Mouse (Mus musculus): Measurements from ENCODE around the gene Bst1. TPM values are rescaled to one million over a fixed set of nuclear protein-coding genes. Genes with fewer than 3 reads are reported as not detected.

Gene Bst1
- polyA plus RNA-seq, 1 experiment: not detected

DNA sequence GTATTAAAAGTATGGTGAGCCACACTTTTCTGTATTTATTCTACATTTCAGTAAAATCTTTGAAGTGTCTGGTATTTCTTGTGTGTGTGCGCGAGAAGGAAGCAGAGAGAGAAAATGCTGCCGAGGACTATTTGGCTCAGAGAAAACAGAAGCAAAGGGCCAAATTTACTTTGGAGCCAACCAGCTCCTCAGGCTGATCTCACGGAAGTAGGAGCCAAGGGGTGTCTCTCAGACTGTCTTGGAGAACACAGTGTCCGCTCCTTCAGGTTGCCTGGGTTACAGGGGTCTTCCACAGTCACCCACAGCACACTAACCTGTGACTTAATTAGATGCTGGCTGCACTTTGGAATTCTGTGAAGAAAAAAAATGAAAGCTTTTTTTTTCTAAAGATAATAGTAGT, 26.4 kb downstream of the Bst1 start:
- WGBS: 70% methylated on average over 5 of the region's 5 CpGs
- Histone ChIP-seq H3K4me1 (ENCODE audit: control insufficient read depth, insufficient read depth, low read length) (no peaks in the 10 kb centered on the region), H3K27ac (ENCODE audit: insufficient read depth, low read depth, low read length) (no peak overlapping the region), H3K4me3 (ENCODE audit: insufficient read depth, low read depth, low read length) (no peak overlapping the region)
- no peak for TF ChIP-seq POLR2A (IDR thresholded peaks at IDR 0.05; ENCODE audit: insufficient read depth, low read depth, low read length)
- no peak for TF ChIP-seq CTCF (IDR thresholded peaks at IDR 0.05; ENCODE audit: insufficient read depth, low read depth, low read length)

DNA sequence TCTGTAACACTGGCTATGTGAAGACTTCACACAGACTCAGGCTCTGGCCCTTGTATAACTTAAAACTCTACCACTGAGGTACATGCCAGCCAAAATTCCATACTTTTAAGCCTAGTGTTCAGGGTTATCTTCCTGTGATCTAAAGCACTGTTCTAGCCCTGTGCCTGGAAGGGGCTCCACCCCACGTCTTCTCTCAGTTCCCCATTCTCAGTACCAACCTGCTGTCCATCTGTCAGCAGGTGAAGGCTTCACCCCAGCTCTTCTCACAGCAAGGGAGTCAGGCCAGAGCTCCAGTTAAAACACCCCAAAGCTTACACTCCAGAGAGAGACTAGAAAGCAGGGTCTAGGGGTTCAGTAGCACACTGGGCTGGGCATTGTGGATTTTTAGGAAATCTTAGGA, 27.0 kb downstream of the Bst1 start:
- 64% methylated on average over 1 of the region's 1 CpGs for WGBS
- TF ChIP-seq CTCF (IDR thresholded peaks at IDR 0.05; ENCODE audit: insufficient read depth, low read depth, low read length) (no peak), POLR2A (IDR thresholded peaks at IDR 0.05; ENCODE audit: insufficient read depth, low read depth, low read length) (no peak)
- Histone ChIP-seq H3K4me3 (ENCODE audit: insufficient read depth, low read depth, low read length) (no peak overlapping the region), H3K4me1 (ENCODE audit: control insufficient read depth, insufficient read depth, low read length) (no peaks in the 10 kb centered on the region), H3K27ac (ENCODE audit: insufficient read depth, low read depth, low read length) (no peak overlapping the region)

DNA sequence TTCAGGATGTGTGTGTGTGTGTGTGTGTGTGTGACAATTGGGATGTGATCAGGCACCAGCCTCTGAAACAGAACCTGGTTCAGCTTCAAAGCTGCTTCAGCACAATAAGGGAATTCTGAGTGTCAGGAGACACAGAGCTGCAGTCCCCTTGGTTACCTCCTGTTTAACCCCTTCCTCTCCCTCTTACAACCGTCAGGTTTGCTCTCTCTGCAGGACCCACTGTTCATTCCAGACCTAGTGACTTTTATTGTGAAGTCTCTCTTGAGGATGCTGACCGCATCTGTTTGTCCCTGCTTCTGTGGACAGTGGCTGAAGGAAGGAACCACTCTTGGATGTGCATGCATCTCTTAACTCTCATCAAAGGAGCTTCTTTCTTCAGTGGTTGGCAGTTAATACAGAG, 27.5 kb downstream of the Bst1 start:
- 61% methylated on average over 2 of the region's 2 CpGs for WGBS
- TF ChIP-seq POLR2A (IDR thresholded peaks at IDR 0.05; ENCODE audit: insufficient read depth, low read depth, low read length): no peak
- TF ChIP-seq CTCF (IDR thresholded peaks at IDR 0.05; ENCODE audit: insufficient read depth, low read depth, low read length): no peak
- Histone ChIP-seq H3K4me1 (ENCODE audit: control insufficient read depth, insufficient read depth, low read length) (no peaks in the 10 kb centered on the region), H3K4me3 (ENCODE audit: insufficient read depth, low read depth, low read length) (no peak overlapping the region), H3K27ac (ENCODE audit: insufficient read depth, low read depth, low read length) (no peak overlapping the region)

GRCm38 (mm10) chr5:43847555-43847954, 28.9 kb downstream of the Bst1 start:
- Histone ChIP-seq H3K4me3 (ENCODE audit: insufficient read depth, low read depth, low read length) (no peak overlapping the region), H3K4me1 (ENCODE audit: control insufficient read depth, insufficient read depth, low read length) (no peaks in the 10 kb centered on the region), H3K27ac (ENCODE audit: insufficient read depth, low read depth, low read length) (no peak overlapping the region)
- TF ChIP-seq CTCF (IDR thresholded peaks at IDR 0.05; ENCODE audit: insufficient read depth, low read depth, low read length): no peak
- no peak for TF ChIP-seq POLR2A (IDR thresholded peaks at IDR 0.05; ENCODE audit: insufficient read depth, low read depth, low read length)

GRCm38 (mm10) chr5:43848275-43848674, 29.6 kb downstream of the Bst1 start:
- TF ChIP-seq CTCF (IDR thresholded peaks at IDR 0.05; ENCODE audit: insufficient read depth, low read depth, low read length) (no peak), POLR2A (IDR thresholded peaks at IDR 0.05; ENCODE audit: insufficient read depth, low read depth, low read length) (no peak)
- Histone ChIP-seq H3K27ac (ENCODE audit: insufficient read depth, low read depth, low read length) (no peak overlapping the region), H3K4me3 (ENCODE audit: insufficient read depth, low read depth, low read length) (no peak overlapping the region), H3K4me1 (ENCODE audit: control insufficient read depth, insufficient read depth, low read length) (no peaks in the 10 kb centered on the region)
- WGBS: 92% methylated on average over 3 of the region's 3 CpGs

DNA sequence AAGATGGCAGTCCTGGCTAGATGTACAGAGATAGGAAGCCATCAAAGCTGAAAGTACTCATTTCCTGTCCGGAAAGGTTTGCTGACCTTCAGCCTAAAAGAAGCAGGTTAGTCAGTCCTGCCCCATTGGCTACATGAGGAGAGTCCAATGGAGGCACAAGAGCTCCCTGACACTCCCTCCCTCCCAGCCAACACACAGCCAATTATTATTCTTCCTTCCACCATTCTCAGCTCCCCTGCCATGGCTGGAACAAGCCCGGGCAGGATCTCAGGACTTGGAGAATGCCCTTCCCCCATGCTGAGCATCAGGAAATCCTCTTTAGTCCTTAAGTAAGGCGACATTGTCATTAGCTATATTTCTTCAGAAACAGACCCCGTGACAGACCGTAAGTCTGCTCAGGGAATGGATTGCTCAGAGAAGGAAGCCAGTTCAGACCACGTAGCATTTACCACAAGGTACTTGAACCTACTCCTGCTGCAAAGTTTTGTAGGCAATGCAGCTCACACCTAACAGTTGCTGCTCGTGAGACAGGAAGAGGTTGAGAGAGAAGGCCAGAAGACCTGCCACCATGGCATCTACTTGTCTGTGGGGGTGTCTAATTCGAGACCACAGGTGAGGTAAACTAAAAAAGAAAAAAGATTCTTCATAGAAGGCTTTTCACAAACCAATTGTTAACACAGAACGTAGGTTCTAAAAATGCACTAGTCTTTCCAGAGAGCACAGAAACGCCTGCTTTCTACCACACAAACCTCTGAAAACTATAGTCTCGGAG, 34.6 kb downstream of the Bst1 start:
- 78% methylated on average over 11 of the region's 11 CpGs for WGBS

GRCm38 (mm10) chr5:43853868-43854488, 35.3 kb downstream of the Bst1 start:
- Histone ChIP-seq H3K27ac (ENCODE audit: insufficient read depth, low read depth, low read length) (no peak overlapping the region), H3K4me1 (ENCODE audit: control insufficient read depth, insufficient read depth, low read length) (no peaks in the 10 kb centered on the region), H3K4me3 (ENCODE audit: insufficient read depth, low read depth, low read length) (no peak overlapping the region)
- TF ChIP-seq POLR2A (IDR thresholded peaks at IDR 0.05; ENCODE audit: insufficient read depth, low read depth, low read length) (no peak), CTCF (IDR thresholded peaks at IDR 0.05; ENCODE audit: insufficient read depth, low read depth, low read length) (no peak)
- 84% methylated on average over 7 of the region's 7 CpGs for WGBS

More for the DNA sequence above, 34.6 kb downstream of the Bst1 start:
- H3K4me1 ChIP-seq (ENCODE audit: control insufficient read depth, insufficient read depth, low read length): no peaks in the 10 kb centered on the region
- TF ChIP-seq POLR2A (IDR thresholded peaks at IDR 0.05; ENCODE audit: insufficient read depth, low read depth, low read length) (no peak), CTCF (IDR thresholded peaks at IDR 0.05; ENCODE audit: insufficient read depth, low read depth, low read length) (no peak)
- H3K27ac ChIP-seq (ENCODE audit: insufficient read depth, low read depth, low read length): no peak overlapping the region
- no peak overlapping the region for H3K4me3 ChIP-seq (ENCODE audit: insufficient read depth, low read depth, low read length)

DNA sequence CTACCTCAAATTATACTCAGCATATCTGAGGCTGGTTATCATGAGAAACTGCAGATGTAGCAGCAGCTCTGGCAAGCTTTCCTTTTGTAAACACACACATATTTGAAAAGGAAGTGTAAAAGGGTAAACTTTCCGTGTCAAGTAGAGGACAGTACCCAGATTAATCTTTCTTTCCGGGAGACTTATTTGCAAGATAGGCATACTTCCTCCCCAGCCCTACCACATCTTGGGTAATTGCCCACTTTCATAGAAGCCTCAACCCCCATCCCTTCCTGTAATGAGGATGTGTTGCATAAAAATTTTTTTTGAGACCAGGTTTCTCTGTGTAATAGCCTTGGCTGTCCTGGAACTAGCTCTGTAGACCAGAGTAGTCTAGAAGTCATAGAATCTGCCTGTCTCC, 37.1 kb downstream of the Bst1 start:
- WGBS: 81% methylated on average over 2 of the region's 2 CpGs
- Histone ChIP-seq H3K27ac (ENCODE audit: insufficient read depth, low read depth, low read length) (no peak overlapping the region), H3K4me3 (ENCODE audit: insufficient read depth, low read depth, low read length) (no peak overlapping the region), H3K4me1 (ENCODE audit: control insufficient read depth, insufficient read depth, low read length) (no peaks in the 10 kb centered on the region)
- no peak for TF ChIP-seq POLR2A (IDR thresholded peaks at IDR 0.05; ENCODE audit: insufficient read depth, low read depth, low read length)
- TF ChIP-seq CTCF (IDR thresholded peaks at IDR 0.05; ENCODE audit: insufficient read depth, low read depth, low read length): no peak

DNA sequence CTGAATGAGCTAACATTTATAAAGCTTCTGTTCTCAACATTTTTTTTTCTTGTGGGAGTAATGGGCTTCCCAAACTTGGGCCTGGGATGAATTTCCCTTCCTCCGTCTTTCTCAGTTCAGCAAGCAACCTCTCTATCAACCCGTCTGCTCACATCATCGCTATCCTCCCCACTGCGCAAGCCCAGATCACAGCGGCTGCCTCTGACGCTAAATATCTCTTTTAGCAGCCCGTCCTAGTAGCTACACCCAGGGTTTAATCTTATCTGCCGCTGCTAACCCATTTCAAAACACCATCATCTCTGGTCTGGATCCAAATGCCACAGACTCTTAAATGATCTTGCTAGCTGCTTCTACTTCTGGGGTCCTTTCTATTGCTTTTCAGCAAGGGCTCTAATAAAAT, 41.0 kb downstream of the Bst1 start:
- Histone ChIP-seq H3K4me1 (ENCODE audit: control insufficient read depth, insufficient read depth, low read length) (no peaks in the 10 kb centered on the region), H3K4me3 (ENCODE audit: insufficient read depth, low read depth, low read length) (no peak overlapping the region), H3K27ac (ENCODE audit: insufficient read depth, low read depth, low read length) (no peak overlapping the region)
- TF ChIP-seq CTCF (IDR thresholded peaks at IDR 0.05; ENCODE audit: insufficient read depth, low read depth, low read length): no peak
- TF ChIP-seq POLR2A (IDR thresholded peaks at IDR 0.05; ENCODE audit: insufficient read depth, low read depth, low read length): no peak
- WGBS: 92% methylated on average over 8 of the region's 8 CpGs

All from olfactory bulb, adult 2 months (tissue).